In the genomic region with DNA sequence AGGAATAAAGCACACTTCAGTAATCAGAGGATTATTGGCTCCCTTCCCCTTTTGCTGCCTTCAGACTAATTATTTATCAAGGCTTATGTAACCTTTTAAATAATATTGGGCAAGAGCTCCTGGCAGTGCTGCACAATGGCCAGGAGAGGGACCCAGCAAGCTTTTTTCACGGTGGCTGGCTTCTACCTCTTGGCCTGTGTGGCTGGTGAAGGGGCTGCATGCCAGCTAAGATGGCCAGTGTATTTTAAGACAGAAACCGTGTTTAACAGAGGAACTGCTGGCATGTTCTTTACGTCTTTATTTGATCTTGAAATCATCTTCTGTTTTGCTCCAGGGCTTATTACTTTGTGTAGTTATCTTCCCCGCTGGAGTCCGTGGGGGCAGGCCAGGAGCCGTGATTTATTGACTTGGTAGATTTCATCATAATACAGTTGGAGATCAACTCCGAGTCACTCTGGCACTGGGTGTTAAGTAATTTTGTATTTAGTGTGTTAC, we compare ENCODE assay signal across 9 mouse cellular contexts. TPM values are rescaled to one million over a fixed set of nuclear protein-coding genes. Genes with fewer than 3 reads are reported as not detected.
DNase-seq lines count a peak whose midpoint lies in the region; ATAC-seq and TF ChIP-seq lines count a peak whose summit lies in the region.
"Had no signal": no experiment of that assay in that cellular context is flagged by ENCODE, and none has a peak within 500 bp of the region (broad histone marks: within the 10 kb centered on the region; RNA-seq: fewer than 3 reads in every experiment).

No protein-coding gene starts in this region.

- peaks cover 11% of the 10 kb centered on the region; the same call in 1 of the 2 replicates for H3K79me2 ChIP-seq in liver, adult 2 months (ENCODE audit: control insufficient read depth, insufficient read depth, low read length)

- no peaks in the 10 kb centered on the region for H3K27me3 ChIP-seq in liver, adult 2 months (ENCODE audit: control insufficient read depth, insufficient read depth, low read length)
- no peaks in the 10 kb centered on the region for H3K27me3 ChIP-seq in liver, embryonic 12.5 days (replicated peaks)
- H3K27me3 ChIP-seq in lung, postnatal 0 days (replicated peaks; ENCODE audit: insufficient read depth, low read length) = no peaks in the 10 kb centered on the region
- H3K27me3 ChIP-seq: limb, embryonic 13.5 days had no signal

- DNase-seq in liver, adult 2 months (ENCODE audit: extremely low read depth, low read depth, low spot score) = peak; percentile 97
- peak; percentile 96 for DNase-seq in adipocyte (ENCODE audit: low spot score)
- DNase-seq in kidney, adult 9 months = peak; percentile 94
- DNase-seq in lung, postnatal 0 days (ENCODE audit: low spot score) = peak; percentile 84
- no peak for DNase-seq in c-Kit-positive CD71-positive TER-119-positive erythroid progenitor cells, embryonic 14.5 days (ENCODE audit: low spot score)
- no peak for DNase-seq in spleen, adult 12 weeks (ENCODE audit: low spot score)

- peak; percentile 85 for TF ChIP-seq CTCF in liver, adult 2 months (IDR thresholded peaks at IDR 0.05; ENCODE audit: low read depth, low read length)
- TF ChIP-seq CTCF in lung, postnatal 0 days (IDR thresholded peaks at IDR 0.05) = peak; percentile 77

- TF ChIP-seq POLR2A in liver, adult 2 months (IDR thresholded peaks at IDR 0.05; ENCODE audit: extremely low read depth, insufficient read depth, low read length) = no peak

- ATAC-seq in liver, embryonic 12.5 days = no peak
- ATAC-seq in common myeloid progenitor, adult 5-6 weeks (replicated peaks; ENCODE audit: low read depth, poor library complexity, severe bottlenecking) = peak; percentile 78
- ATAC-seq in lung, postnatal 0 days = peak; percentile 56

- 0 out of 2 replicates have a peak overlapping the region, but pooled peaks have one; percentile 33 for H3K9ac ChIP-seq in liver, adult 2 months (ENCODE audit: low read depth, low read length)
- H3K9ac ChIP-seq in liver, embryonic 12.5 days = no peak overlapping the region
- H3K9ac ChIP-seq in lung, postnatal 0 days (replicated peaks; ENCODE audit: low read depth) = no peak overlapping the region
- H3K9ac ChIP-seq: limb, embryonic 13.5 days had no signal

- no peak for TF ChIP-seq EP300 in lung, postnatal 0 days (IDR thresholded peaks at IDR 0.05)

- H3K4me1 ChIP-seq in liver, adult 2 months (ENCODE audit: control insufficient read depth, insufficient read depth, low read length) = peaks cover 23% of the 10 kb centered on the region
- H3K4me1 ChIP-seq in liver, embryonic 12.5 days = no peaks in the 10 kb centered on the region
- no peaks in the 10 kb centered on the region for H3K4me1 ChIP-seq in lung, postnatal 0 days (ENCODE audit: insufficient read depth, low read depth, low read length)
- H3K4me1 ChIP-seq: limb, embryonic 13.5 days had no signal

- H3K36me3 ChIP-seq in liver, adult 2 months (ENCODE audit: control insufficient read depth, insufficient read depth, low read length) = peaks cover 38% of the 10 kb centered on the region
- H3K36me3 ChIP-seq in liver, embryonic 12.5 days = peaks cover 96% of the 10 kb centered on the region
- peaks cover 18% of the 10 kb centered on the region for H3K36me3 ChIP-seq in lung, postnatal 0 days (ENCODE audit: insufficient read depth, low read length)

- H3K27ac ChIP-seq in liver, adult 2 months (replicated peaks; ENCODE audit: insufficient read depth, low read depth, low read length) = peak overlapping the region; percentile 94
- H3K27ac ChIP-seq in liver, embryonic 12.5 days = no peak overlapping the region
- H3K27ac ChIP-seq in lung, postnatal 0 days (ENCODE audit: low read length) = no peak overlapping the region
- H3K27ac ChIP-seq: limb, embryonic 13.5 days had no signal

- 12% methylated on average over 7 of the region's 7 CpGs for WGBS in liver, adult 2 months
- 76% methylated on average over 7 of the region's 7 CpGs for WGBS in liver, embryonic 12.5 days (ENCODE audit: insufficient replicate concordance)
- WGBS in lung, postnatal 0 days = 51% methylated on average over 7 of the region's 7 CpGs

- H3K4me2 ChIP-seq in liver, embryonic 12.5 days = no peak overlapping the region
- no peak overlapping the region for H3K4me2 ChIP-seq in lung, postnatal 0 days (replicated peaks; ENCODE audit: low read depth, low read length)
- H3K4me2 ChIP-seq: limb, embryonic 13.5 days had no signal

- H3K9me3 ChIP-seq in liver, embryonic 12.5 days (replicated peaks) = no peaks in the 10 kb centered on the region
- no peaks in the 10 kb centered on the region for H3K9me3 ChIP-seq in lung, postnatal 0 days (ENCODE audit: low read length)
- H3K9me3 ChIP-seq: limb, embryonic 13.5 days had no signal

- no peak overlapping the region for H3K4me3 ChIP-seq in liver, adult 2 months (ENCODE audit: insufficient read depth, low read depth, low read length)
- H3K4me3 ChIP-seq in liver, embryonic 12.5 days = no peak overlapping the region
- no peak overlapping the region for H3K4me3 ChIP-seq in lung, postnatal 0 days (ENCODE audit: low read depth, low read length)
- H3K4me3 ChIP-seq: limb, embryonic 13.5 days had no signal

RNA-seq across cellular contexts. Expression of a gene that starts 15.2 kb away (rescaled TPM):
- total RNA-seq in liver, adult 2 months (2014; rRNA removed) = 27.8 and 33.6 TPM in 2 replicates
- polyA plus RNA-seq in liver, adult 2 months (2012; rRNA removed) = 11.8 and 14.7 TPM in 2 replicates
- 33.9 and 34.7 TPM in 2 replicates for polyA plus RNA-seq in liver, embryonic 12.5 days (2016; fragmentation: Nextera tagmentation; extraction: Ambion mirVana)
- 40.0 and 42.2 TPM in 2 replicates for total RNA-seq in common myeloid progenitor, adult 5-6 weeks (2017)
- 31.0 and 31.5 TPM in 2 replicates for polyA plus RNA-seq in lung, postnatal 0 days (2015; fragmentation: Nextera tagmentation; extraction: Ambion mirVana)

RNA-seq across cellular contexts. Expression of a gene that starts 15.2 kb away (rescaled TPM):
- 683 and 898 TPM in 2 replicates for total RNA-seq in liver, adult 2 months (2014; rRNA removed)
- 622 and 696 TPM in 2 replicates for polyA plus RNA-seq in liver, adult 2 months (2012; rRNA removed)
- 39.1 and 41.1 TPM in 2 replicates for polyA plus RNA-seq in liver, embryonic 12.5 days (2016; fragmentation: Nextera tagmentation; extraction: Ambion mirVana)
- 16.8 and 25.2 TPM in 2 replicates for total RNA-seq in common myeloid progenitor, adult 5-6 weeks (2017)
- 27.3 and 29.7 TPM in 2 replicates for polyA plus RNA-seq in lung, postnatal 0 days (2015; fragmentation: Nextera tagmentation; extraction: Ambion mirVana)

RNA-seq across cellular contexts. Expression of a gene that starts 28.9 kb away (rescaled TPM):
- total RNA-seq in liver, adult 2 months (2014; rRNA removed) = 15.6 and 20.1 TPM in 2 replicates
- polyA plus RNA-seq in liver, adult 2 months (2012; rRNA removed) = 9.3 and 10.8 TPM in 2 replicates
- polyA plus RNA-seq in liver, embryonic 12.5 days (2016; fragmentation: Nextera tagmentation; extraction: Ambion mirVana) = 37.1 and 37.2 TPM in 2 replicates
- 2.7 and 7.8 TPM in 2 replicates for total RNA-seq in common myeloid progenitor, adult 5-6 weeks (2017)
- 31.5 and 36.9 TPM in 2 replicates for polyA plus RNA-seq in lung, postnatal 0 days (2015; fragmentation: Nextera tagmentation; extraction: Ambion mirVana)

RNA-seq across cellular contexts. Expression of a gene that starts 41.4 kb away (rescaled TPM):
- 13.6 and 21.1 TPM in 2 replicates for total RNA-seq in liver, adult 2 months (2014; rRNA removed)
- 17.6 and 18.6 TPM in 2 replicates for polyA plus RNA-seq in liver, adult 2 months (2012; rRNA removed)
- polyA plus RNA-seq in liver, embryonic 12.5 days (2016; fragmentation: Nextera tagmentation; extraction: Ambion mirVana) = 44.8 and 49.1 TPM in 2 replicates
- total RNA-seq in common myeloid progenitor, adult 5-6 weeks (2017) = 50.5 and 61.8 TPM in 2 replicates
- 49.0 and 50.0 TPM in 2 replicates for polyA plus RNA-seq in lung, postnatal 0 days (2015; fragmentation: Nextera tagmentation; extraction: Ambion mirVana)

Comparison
In these comparisons a context has a peak if more than half of its experiments do, and no peak if none do; other contexts are left out.
1. RNA of a gene that starts 15.2 kb away (polyA plus RNA-seq): 622 to 696 TPM in liver, adult 2 months; 39.1 to 41.1 TPM in liver, embryonic 12.5 days and 27.3 to 29.7 TPM in lung, postnatal 0 days; every median in the first group is over 10 times any median in the second.
2. DNase-seq: peak in liver, adult 2 months (single experiment), adipocyte (single experiment), kidney, adult 9 months (single experiment) and lung, postnatal 0 days (single experiment); none in c-Kit-positive CD71-positive TER-119-positive erythroid progenitor cells, embryonic 14.5 days (single experiment) and spleen, adult 12 weeks (single experiment).